Mouse (Mus musculus) CH12.LX (cell line): ENCODE measurements around the gene Pbx1. TPM values are rescaled to one million over a fixed set of nuclear protein-coding genes. Genes with fewer than 3 reads are reported as not detected.

Experiments used
- DNase-seq: peaks from one replicate; pipeline ENCODE4 v3.0.0-alpha.2; 2013; ENCODE audit errors: extremely low read depth
- H3K27ac ChIP-seq: 2 replicates; pipeline ENCODE4 v1.5.1; 2012; ENCODE audit warnings: low read depth, mild to moderate bottlenecking, control low read depth, moderate library complexity; ENCODE audit not compliant: insufficient read depth
- H3K27me3 ChIP-seq: replicated peaks from 2 replicates; pipeline ENCODE3; 2012; ENCODE audit warnings: inconsistent platforms
- H3K36me3 ChIP-seq, 2 experiments: replicated peaks in 1 of 2; 2 replicates each; pipeline versions ENCODE3 to v1.6.1; 2012; ENCODE audit warnings: inconsistent platforms in 1 of 2, low read length in 1 of 2, mild to moderate bottlenecking in 1 of 2, mixed read lengths in 1 of 2, moderate library complexity in 1 of 2; ENCODE audit not compliant: control insufficient read depth in 1 of 2, insufficient read depth in 1 of 2
- H3K4me1 ChIP-seq, 2 experiments: 2 replicates each; pipeline ENCODE4 v1.6.1; 2012; ENCODE audit warnings: inconsistent platforms in 1 of 2, moderate library complexity in 1 of 2; ENCODE audit not compliant: insufficient read depth in 2 of 2, control insufficient read depth in 1 of 2
- H3K4me2 ChIP-seq: 2 replicates; pipeline ENCODE4 v1.6.1; 2012; ENCODE audit warnings: low read depth, mild to moderate bottlenecking, control low read depth; ENCODE audit not compliant: poor library complexity, insufficient read depth, severe bottlenecking
- H3K4me3 ChIP-seq, 3 experiments: fragments of 150-350 bp in 1 of 3; sonication (generic) in 1 of 3; replicated peaks in 1 of 3; 2 replicates each; pipeline versions ENCODE3 to v1.5.1; 2011 to 2012; ENCODE audit warnings: low read depth in 2 of 3, low read length in 2 of 3, mild to moderate bottlenecking in 2 of 3, moderate library complexity in 2 of 3, control low read depth in 1 of 3, improper control_type of control experiment in 1 of 3, inconsistent platforms in 1 of 3, mixed read lengths in 1 of 3; ENCODE audit not compliant: poor library complexity in 1 of 3
- H3K79me2 ChIP-seq: replicated peaks from 2 replicates; pipeline ENCODE4 v1.6.1; 2012; ENCODE audit warnings: mild to moderate bottlenecking, moderate library complexity; ENCODE audit not compliant: control insufficient read depth, poor library complexity, insufficient read depth, severe bottlenecking; ENCODE audit errors: extremely low read depth
- H3K9ac ChIP-seq: 2 replicates; pipeline ENCODE4 v1.6.1; 2012; ENCODE audit warnings: low read depth, mild to moderate bottlenecking, control low read depth, moderate library complexity; ENCODE audit not compliant: insufficient read depth
- H3K9me3 ChIP-seq: replicated peaks from 2 replicates; pipeline ENCODE3; 2012; ENCODE audit warnings: low read length, inconsistent platforms, mixed read lengths
- CHD2 ChIP-seq: IDR thresholded peaks from 2 replicates; pipeline ENCODE4 v1.6.1; 2011; ENCODE audit warnings: low read length, improper control_type of control experiment
- CTCF ChIP-seq, 2 experiments: IDR thresholded peaks in 1 of 2; conservative IDR thresholded peaks in 1 of 2; 2 replicates each; pipeline ENCODE4 v1.5.1; 2011 to 2012; ENCODE audit warnings: low read depth in 2 of 2, low read length in 2 of 2, improper control_type of control experiment in 1 of 2, inconsistent platforms in 1 of 2, mild to moderate bottlenecking in 1 of 2, moderate library complexity in 1 of 2
- ELF1 ChIP-seq: IDR thresholded peaks from 2 replicates; pipeline ENCODE4 v1.6.1; 2014; ENCODE audit warnings: low read depth, mild to moderate bottlenecking, inconsistent platforms, low read length, improper control_type of control experiment
- EP300 ChIP-seq: IDR thresholded peaks from 2 replicates; pipeline ENCODE4 v1.6.1; 2011; ENCODE audit warnings: low read length, improper control_type of control experiment
- ETS1 ChIP-seq: conservative IDR thresholded peaks from 2 replicates; pipeline ENCODE4 v1.6.1; 2012; ENCODE audit warnings: low read depth, mild to moderate bottlenecking, inconsistent platforms, low read length, improper control_type of control experiment, moderate library complexity
- GABPA ChIP-seq: IDR thresholded peaks from 2 replicates; pipeline ENCODE4 v1.6.1; 2012; ENCODE audit warnings: low read depth, low read length, improper control_type of control experiment, inconsistent platforms; ENCODE audit not compliant: insufficient replicate concordance
- HCFC1 ChIP-seq: IDR thresholded peaks from 2 replicates; pipeline ENCODE4 v1.6.1; 2012; ENCODE audit warnings: low read depth, mild to moderate bottlenecking, inconsistent platforms, low read length, improper control_type of control experiment
- IRF4 ChIP-seq: IDR thresholded peaks from 2 replicates; pipeline ENCODE4 v1.6.1; 2014; ENCODE audit warnings: low read depth, mild to moderate bottlenecking, inconsistent platforms, low read length, improper control_type of control experiment
- JUN ChIP-seq: IDR thresholded peaks from 2 replicates; pipeline ENCODE4 v1.6.1; 2011; ENCODE audit warnings: low read depth, mild to moderate bottlenecking, low read length, improper control_type of control experiment, moderate library complexity; ENCODE audit not compliant: insufficient read depth
- JUND ChIP-seq: conservative IDR thresholded peaks from 2 replicates; pipeline ENCODE4 v1.6.1; 2011; ENCODE audit warnings: low read depth, low read length, improper control_type of control experiment
- MAZ ChIP-seq: IDR thresholded peaks from 2 replicates; pipeline ENCODE4 v1.6.1; 2012; ENCODE audit warnings: low read depth, mild to moderate bottlenecking, inconsistent platforms, low read length, improper control_type of control experiment, moderate library complexity
- MYC ChIP-seq: IDR thresholded peaks from 2 replicates; pipeline ENCODE4 v1.6.1; 2011; ENCODE audit warnings: low read depth, mild to moderate bottlenecking, improper control_type of control experiment, low read length
- NELFE ChIP-seq: IDR thresholded peaks from 2 replicates; pipeline ENCODE4 v1.6.1; 2011; ENCODE audit warnings: low read depth, low read length, improper control_type of control experiment
- NRF1 ChIP-seq: IDR thresholded peaks from 2 replicates; pipeline ENCODE4 v1.6.1; 2014; ENCODE audit warnings: low read depth, mild to moderate bottlenecking, inconsistent platforms, low read length, improper control_type of control experiment, moderate library complexity
- POLR2AphosphoS2 ChIP-seq: IDR thresholded peaks from 2 replicates; pipeline ENCODE4 v1.6.1; 2011; ENCODE audit warnings: low read depth, low read length, improper control_type of control experiment
- RCOR1 ChIP-seq: conservative IDR thresholded peaks from 2 replicates; pipeline ENCODE4 v1.6.1; 2012; ENCODE audit warnings: low read depth, mild to moderate bottlenecking, inconsistent platforms, low read length, improper control_type of control experiment
- SMC3 ChIP-seq: IDR thresholded peaks from 2 replicates; pipeline ENCODE4 v1.6.1; 2011; ENCODE audit warnings: low read depth, low read length, improper control_type of control experiment
- TCF12 ChIP-seq: IDR thresholded peaks from 2 replicates; pipeline ENCODE4 v1.6.1; 2014; ENCODE audit warnings: low read depth, mild to moderate bottlenecking, inconsistent platforms, low read length, improper control_type of control experiment
- UBTF ChIP-seq: IDR thresholded peaks from 2 replicates; pipeline ENCODE4 v1.6.1; 2012; ENCODE audit warnings: low read depth, mild to moderate bottlenecking, inconsistent platforms, low read length, improper control_type of control experiment, moderate library complexity
- dilution Hi-C: fragments of 300-500 bp; cut with MboI; formaldehyde crosslinking; loops from 2 replicates; pipeline ENCODE4 v1.14.3; 2020; ENCODE audit warnings: low sequenced_read_pairs; ENCODE audit not compliant: extremely low pct_unique_long_range_greater_than_20kb, extremely low pct_ligation_motif_present
- in situ Hi-C: fragments of 300-500 bp; cut with MboI; formaldehyde crosslinking; loops from 3 replicates; pipeline ENCODE4 v1.14.3; 2019; ENCODE audit warnings: low sequenced_read_pairs, low pct_ligation_motif_present, low pct_unique_long_range_greater_than_20kb, mixed read lengths
- polyA plus RNA-seq: library from polyadenylated mRNA; unstranded; fragments of >175 nt; gene quantifications from 2 replicates; pipeline ENCODE4 v1.2.1, GENCODE M21; 2012; ENCODE audit warnings: low read depth; ENCODE audit not compliant: insufficient read length
- total RNA-seq, 2 experiments: library from RNA; depleted of rRNA; stranded (reverse); fragments of 300-350 nt in 1 of 2; fragments of >200 nt in 1 of 2; gene quantifications; 2 replicates each; pipeline ENCODE4 v1.2.3; 2012 to 2014

The Pbx1 gene
- total and polyA plus RNA-seq, 3 experiments, result not detected

- no peak for TF ChIP-seq ELF1
- TF ChIP-seq CTCF (conservative IDR thresholded peaks at IDR 0.05 in 1 of 2, IDR thresholded peaks at IDR 0.05 in 1 of 2; ENCODE audit: low read depth in 2 of 2, low read length in 2 of 2), result peak in 1 of 2 experiments; percentile 11; a peak in 1 of 4 replicates
- no peaks in the 10 kb centered on the region for H3K4me1 ChIP-seq
- no peaks in the 10 kb centered on the region for H3K79me2 ChIP-seq
- no peak overlapping the region for H3K4me2 ChIP-seq
- no peak for DNase-seq
- peaks cover 80% of the 10 kb centered on the region for H3K9me3 ChIP-seq
- no peak overlapping the region for H3K27ac ChIP-seq
- no peaks in the 10 kb centered on the region for H3K36me3 ChIP-seq
- no peaks in the 10 kb centered on the region for H3K27me3 ChIP-seq
- dilution Hi-C loops, result no loop called here
- in situ Hi-C loops, result no loop called here
- no peak overlapping the region for H3K9ac ChIP-seq
- H3K4me3 ChIP-seq, result no peak overlapping the region
Observed at GRCm38 (mm10) chr1:168322892-168323291, 109.2 kb downstream of the Pbx1 start.

- H3K4me2 ChIP-seq, result no peak overlapping the region
- H3K79me2 ChIP-seq, result no peaks in the 10 kb centered on the region
- H3K27ac ChIP-seq, result no peak overlapping the region
- no peak for DNase-seq
- no peak for TF ChIP-seq TCF12
- no peak for TF ChIP-seq IRF4
- no peak for TF ChIP-seq EP300
- dilution Hi-C loops, result no loop called here
- in situ Hi-C loops, result no loop called here
- H3K9me3 ChIP-seq, result peaks cover 75% of the 10 kb centered on the region
- no peak overlapping the region for H3K4me3 ChIP-seq
- no peaks in the 10 kb centered on the region for H3K4me1 ChIP-seq
- no peak overlapping the region for H3K9ac ChIP-seq
- no peaks in the 10 kb centered on the region for H3K27me3 ChIP-seq
- H3K36me3 ChIP-seq, result no peaks in the 10 kb centered on the region
Observed at GRCm38 (mm10) chr1:168319695-168320094, 112.4 kb downstream of the Pbx1 start.

GRCm38 (mm10) chr1:168318899-168319469, 113.1 kb downstream of the Pbx1 start:
- Histone ChIP-seq H3K79me2 (no peaks in the 10 kb centered on the region), H3K9me3 (peaks cover 74% of the 10 kb centered on the region), H3K27ac (no peak overlapping the region), H3K36me3 (no peaks in the 10 kb centered on the region), H3K4me2 (no peak overlapping the region), H3K27me3 (no peaks in the 10 kb centered on the region), H3K4me3 (no peak overlapping the region), H3K4me1 (no peaks in the 10 kb centered on the region), H3K9ac (no peak overlapping the region)
- no peak for DNase-seq
- in situ Hi-C loops, result no loop called here
- dilution Hi-C loops, result no loop called here
- TF ChIP-seq ETS1 (no peak), SMC3 (no peak), TCF12 (no peak), POLR2AphosphoS2 (no peak), CHD2 (no peak), JUND (no peak), UBTF (no peak), IRF4 (no peak), MAZ (no peak), JUN (no peak), HCFC1 (no peak), RCOR1 (no peak), EP300 (no peak), NELFE (no peak), ELF1 (no peak), MYC (no peak), GABPA (no peak), NRF1 (no peak)
